Mouse (Mus musculus) neural tube, embryonic 11.5 days (tissue): ENCODE measurements at regions not wholly inside any gene's neighbourhood (a gene's known extent, or its start where the extent isn't known, plus 50 kb on each side); places are given as distances from the start of the nearest gene placed in this dataset.

Experiments used
- ATAC-seq: fragments of 200-750 bp; cut with Nextera tagmentation; 2 replicates; pipeline ENCODE4 v1.8.0; 2017; ENCODE audit warnings: moderate number of reproducible peaks, mild to moderate bottlenecking, moderate TSS enrichment, moderate library complexity; ENCODE audit not compliant: insufficient read depth, low FRiP score, low TSS enrichment
- DNase-seq: peaks from one replicate; pipeline ENCODE4 v3.0.0-alpha.2; 2015; ENCODE audit warnings: low spot score
- H3K27ac ChIP-seq: fragments of 300-500 bp; sonication (generic); 2 replicates; pipeline ENCODE4 v1.5.1; 2014; ENCODE audit warnings: low read depth, mild to moderate bottlenecking, low read length
- H3K27me3 ChIP-seq: fragments of 300-500 bp; sonication (generic); 2 replicates; pipeline ENCODE4 v1.6.1; 2014; ENCODE audit warnings: mild to moderate bottlenecking, low read length, mixed read lengths; ENCODE audit not compliant: control insufficient read depth, insufficient read depth
- H3K36me3 ChIP-seq: fragments of 300-500 bp; sonication (generic); 2 replicates; pipeline ENCODE4 v1.6.1; 2014; ENCODE audit warnings: mild to moderate bottlenecking, low read length, moderate library complexity, mixed read lengths; ENCODE audit not compliant: control insufficient read depth, insufficient read depth
- H3K4me1 ChIP-seq: fragments of 300-500 bp; sonication (generic); 2 replicates; pipeline ENCODE4 v1.6.1; 2014; ENCODE audit warnings: low read length, mixed read lengths; ENCODE audit not compliant: control insufficient read depth, insufficient read depth
- H3K4me2 ChIP-seq: fragments of 300-500 bp; sonication (generic); 2 replicates; pipeline ENCODE4 v1.6.1; 2014; ENCODE audit warnings: low read depth, mild to moderate bottlenecking, moderate library complexity
- H3K4me3 ChIP-seq: fragments of 300-500 bp; sonication (generic); 2 replicates; pipeline ENCODE4 v1.5.1; 2014; ENCODE audit warnings: low read depth, low read length
- H3K9ac ChIP-seq: fragments of 300-500 bp; sonication (generic); 2 replicates; pipeline ENCODE4 v1.6.1; 2014; ENCODE audit warnings: mild to moderate bottlenecking, low read length
- H3K9me3 ChIP-seq: fragments of 300-500 bp; sonication (generic); 2 replicates; pipeline ENCODE4 v1.6.1; 2016; ENCODE audit warnings: low read length; ENCODE audit not compliant: control insufficient read depth
- WGBS: fragments of 180-500 bp; shearing (Covaris S2); extraction: QIAGEN DNeasy Blood & Tissue Kit; methylation state at CpG from one replicate; pipeline ENCODE4 v1.1.7; 2014; 5-methylcytosine and 5-hydroxymethylcytosine counted together

- WGBS: 82% methylated on average over 7 of the region's 7 CpGs
- no peak for DNase-seq
These were observed 160.9 kb downstream of the Plk2 start for GRCm38 (mm10) chr13:110555529-110556319.

GRCm38 (mm10) chr13:110556355-110557095 lies 161.7 kb downstream of the Plk2 start:
- Histone ChIP-seq H3K4me2 (no peak overlapping the region), H3K9ac (no peak overlapping the region), H3K27me3 (no peaks in the 10 kb centered on the region), H3K9me3 (no peaks in the 10 kb centered on the region), H3K36me3 (no peaks in the 10 kb centered on the region), H3K27ac (no peak overlapping the region), H3K4me1 (peaks cover 3% of the 10 kb centered on the region; the same call in 1 of the 2 replicates), H3K4me3 (no peak overlapping the region)
- 79% methylated on average over 9 of the region's 9 CpGs for WGBS
- no peak for ATAC-seq
- no peak for DNase-seq

More at GRCm38 (mm10) chr13:110555529-110556319, 160.9 kb downstream of the Plk2 start:
- Histone ChIP-seq H3K36me3 (no peaks in the 10 kb centered on the region), H3K4me2 (no peak overlapping the region), H3K9ac (no peak overlapping the region), H3K27ac (no peak overlapping the region), H3K9me3 (no peaks in the 10 kb centered on the region), H3K4me1 (peaks cover 3% of the 10 kb centered on the region; the same call in 1 of the 2 replicates), H3K27me3 (no peaks in the 10 kb centered on the region), H3K4me3 (no peak overlapping the region)
- ATAC-seq: no peak

- Histone ChIP-seq H3K4me3 (no peak overlapping the region), H3K27me3 (no peaks in the 10 kb centered on the region), H3K4me2 (no peak overlapping the region), H3K36me3 (no peaks in the 10 kb centered on the region), H3K9me3 (no peaks in the 10 kb centered on the region), H3K27ac (no peak overlapping the region), H3K4me1 (peaks cover 3% of the 10 kb centered on the region; the same call in 1 of the 2 replicates), H3K9ac (no peak overlapping the region)
- WGBS: 63% methylated on average over 28 of the region's 28 CpGs
- DNase-seq (no peak), ATAC-seq (no peak)
These were observed 163.3 kb downstream of the Plk2 start for GRCm38 (mm10) chr13:110557930-110558727.

- H3K27ac ChIP-seq: no peak overlapping the region
- WGBS: 89% methylated on average over 13 of the region's 13 CpGs
- peaks cover 3% of the 10 kb centered on the region; the same call in 1 of the 2 replicates for H3K4me1 ChIP-seq
- ATAC-seq (no peak), DNase-seq (no peak)
- H3K36me3 ChIP-seq: no peaks in the 10 kb centered on the region
- H3K4me3 ChIP-seq: no peak overlapping the region
- no peak overlapping the region for H3K4me2 ChIP-seq
- H3K9ac ChIP-seq: no peak overlapping the region
- no peaks in the 10 kb centered on the region for H3K9me3 ChIP-seq
- H3K27me3 ChIP-seq: no peaks in the 10 kb centered on the region
These were observed 165.7 kb downstream of the Plk2 start for GRCm38 (mm10) chr13:110560566-110560965.

- Histone ChIP-seq H3K27ac (no peak overlapping the region), H3K36me3 (no peaks in the 10 kb centered on the region), H3K9me3 (no peaks in the 10 kb centered on the region), H3K9ac (no peak overlapping the region), H3K4me2 (no peak overlapping the region), H3K4me3 (no peak overlapping the region), H3K27me3 (no peaks in the 10 kb centered on the region), H3K4me1 (peaks cover 3% of the 10 kb centered on the region; the same call in 1 of the 2 replicates)
- ATAC-seq (no peak), DNase-seq (no peak)
- 73% methylated on average over 3 of the region's 3 CpGs for WGBS
These were observed 167.7 kb downstream of the Plk2 start for GRCm38 (mm10) chr13:110562499-110562898.

GRCm38 (mm10) chr13:110562902-110563301 lies 168.1 kb downstream of the Plk2 start:
- ATAC-seq: no peak
- Histone ChIP-seq H3K4me3 (no peak overlapping the region), H3K36me3 (no peaks in the 10 kb centered on the region), H3K4me1 (peaks cover 3% of the 10 kb centered on the region; the same call in 1 of the 2 replicates), H3K27ac (no peak overlapping the region), H3K9me3 (no peaks in the 10 kb centered on the region), H3K9ac (no peak overlapping the region), H3K27me3 (no peaks in the 10 kb centered on the region), H3K4me2 (no peak overlapping the region)
- 74% methylated on average over 5 of the region's 5 CpGs for WGBS
- DNase-seq: no peak

- H3K4me2 ChIP-seq: no peak overlapping the region
- no peak overlapping the region for H3K27ac ChIP-seq
- ATAC-seq (no peak), DNase-seq (no peak)
- 52% methylated on average over 9 of the region's 9 CpGs for WGBS
- no peaks in the 10 kb centered on the region for H3K36me3 ChIP-seq
- no peaks in the 10 kb centered on the region for H3K27me3 ChIP-seq
- no peaks in the 10 kb centered on the region for H3K4me1 ChIP-seq
- H3K9ac ChIP-seq: no peak overlapping the region
- H3K9me3 ChIP-seq: no peaks in the 10 kb centered on the region
- no peak overlapping the region for H3K4me3 ChIP-seq
These were observed 169.1 kb downstream of the Plk2 start for GRCm38 (mm10) chr13:110563967-110564366.

GRCm38 (mm10) chr13:110568482-110569179 lies 173.8 kb downstream of the Plk2 start:
- WGBS: 84% methylated on average over 8 of the region's 8 CpGs
- Histone ChIP-seq H3K27ac (no peak overlapping the region), H3K9ac (no peak overlapping the region), H3K4me1 (no peaks in the 10 kb centered on the region), H3K9me3 (no peaks in the 10 kb centered on the region), H3K27me3 (no peaks in the 10 kb centered on the region), H3K36me3 (no peaks in the 10 kb centered on the region), H3K4me3 (no peak overlapping the region), H3K4me2 (no peak overlapping the region)
- DNase-seq (no peak), ATAC-seq (no peak)
